Mouse (Mus musculus) embryo, embryonic 11 days (tissue): ENCODE measurements around the gene Gon7.
A peak's percentile ranks its signal among the peaks of the same experiment; 100 is the strongest.

ENCODE experiments used
- DNase-seq: peaks from one replicate; pipeline ENCODE4 v3.0.0-alpha.2; 2015

Gon7 gene

GRCm38 (mm10) chr12:102742056-102742455 is 15.5 kb downstream of the Gon7 start:
- DNase-seq = no peak

GRCm38 (mm10) chr12:102740285-102740684 is 17.3 kb downstream of the Gon7 start:
- DNase-seq = peak; percentile 37

GRCm38 (mm10) chr12:102739096-102739495 is 18.5 kb downstream of the Gon7 start:
- no peak for DNase-seq

GRCm38 (mm10) chr12:102733381-102733780 is 24.2 kb downstream of the Gon7 start:
- DNase-seq = peak; percentile 72

GRCm38 (mm10) chr12:102730798-102731619 is 26.6 kb downstream of the Gon7 start:
- peak; percentile 63 for DNase-seq

GRCm38 (mm10) chr12:102729855-102730797 is 27.5 kb downstream of the Gon7 start:
- DNase-seq = peak; percentile 95

GRCm38 (mm10) chr12:102725761-102726175 is 31.8 kb downstream of the Gon7 start:
- DNase-seq = no peak

GRCm38 (mm10) chr12:102725146-102725545 is 32.5 kb downstream of the Gon7 start:
- no peak for DNase-seq

- DNase-seq = no peak
Measured at GRCm38 (mm10) chr12:102723861-102724260, 33.7 kb downstream of the Gon7 start.

GRCm38 (mm10) chr12:102722966-102723365 is 34.6 kb downstream of the Gon7 start:
- no peak for DNase-seq

GRCm38 (mm10) chr12:102722451-102722850 is 35.2 kb downstream of the Gon7 start:
- no peak for DNase-seq

GRCm38 (mm10) chr12:102719552-102720315 is 37.9 kb downstream of the Gon7 start:
- DNase-seq = peak; percentile 78

- no peak for DNase-seq
Measured at GRCm38 (mm10) chr12:102714654-102715395, 42.8 kb downstream of the Gon7 start.

GRCm38 (mm10) chr12:102714116-102714515 is 43.5 kb downstream of the Gon7 start:
- DNase-seq = no peak

- DNase-seq = no peak
Measured at GRCm38 (mm10) chr12:102713153-102713865, 44.3 kb downstream of the Gon7 start.

- no peak for DNase-seq
Measured at GRCm38 (mm10) chr12:102710851-102711375, 46.7 kb downstream of the Gon7 start.

- DNase-seq = no peak
Measured at GRCm38 (mm10) chr12:102709896-102710295, 47.7 kb downstream of the Gon7 start.

GRCm38 (mm10) chr12:102708220-102708619 is 49.4 kb downstream of the Gon7 start:
- DNase-seq = no peak

- no peak for DNase-seq
Measured at GRCm38 (mm10) chr12:102706833-102707463, 50.7 kb downstream of the Gon7 start.

GRCm38 (mm10) chr12:102705906-102706640 is 51.5 kb downstream of the Gon7 start:
- no peak for DNase-seq
